Mouse (Mus musculus): ENCODE measurements around the gene Ugt1a8.

- TF ChIP-seq CTCF (IDR thresholded peaks at IDR 0.05; ENCODE audit: low read depth, low read length) (no peak), GATA1 (IDR thresholded peaks at IDR 0.05; ENCODE audit: borderline replicate concordance, low read length) (no peak), POLR2AphosphoS5 (IDR thresholded peaks at IDR 0.05; ENCODE audit: insufficient replicate concordance, low read depth, low read length) (no peak), TAL1 (conservative IDR thresholded peaks at IDR 0.05; ENCODE audit: low read depth, low read length) (no peak)
Measured at GRCm38 (mm10) chr1:88264869-88265240, 177.2 kb downstream of the Ugt1a8 start.

All from G1E (cell line).